Mouse (Mus musculus) testis, adult 2 months (tissue): ENCODE data around the gene Iqcn. TPM values are rescaled to one million over a fixed set of nuclear protein-coding genes. Genes with fewer than 3 reads are reported as not detected.

Experiments used
- H3K27ac ChIP-seq: fragments of 200-500 bp; 2 replicates; pipeline ENCODE4 v1.5.1; 2012; ENCODE audit warnings: low read depth, low read length; ENCODE audit not compliant: control insufficient read depth, insufficient read depth
- H3K27me3 ChIP-seq: fragments of 200-500 bp; 2 replicates; pipeline ENCODE4 v1.6.1; 2012; ENCODE audit warnings: mild to moderate bottlenecking, low read length, moderate library complexity; ENCODE audit not compliant: control insufficient read depth, insufficient read depth
- H3K36me3 ChIP-seq: fragments of 200-500 bp; 2 replicates; pipeline ENCODE4 v1.6.1; 2012; ENCODE audit warnings: mild to moderate bottlenecking, low read length; ENCODE audit not compliant: control insufficient read depth, insufficient read depth
- H3K4me1 ChIP-seq: fragments of 200-500 bp; 2 replicates; pipeline ENCODE4 v1.6.1; 2012; ENCODE audit warnings: low read length; ENCODE audit not compliant: control insufficient read depth, insufficient read depth
- H3K4me3 ChIP-seq: fragments of 200-500 bp; 2 replicates; pipeline ENCODE4 v1.5.1; 2012; ENCODE audit warnings: low read depth, mild to moderate bottlenecking, low read length, moderate library complexity, mixed read lengths; ENCODE audit not compliant: control insufficient read depth
- CTCF ChIP-seq: fragments of 200-500 bp; IDR thresholded peaks from 2 replicates; pipeline ENCODE4 v1.5.1; 2012; ENCODE audit warnings: low read depth, mild to moderate bottlenecking, inconsistent platforms, low read length, moderate library complexity; ENCODE audit not compliant: control insufficient read depth, insufficient read depth, insufficient replicate concordance
- POLR2A ChIP-seq: fragments of 200-500 bp; IDR thresholded peaks from 2 replicates; pipeline ENCODE4 v1.6.1; 2012; ENCODE audit warnings: low read depth, mild to moderate bottlenecking, inconsistent platforms, low read length, moderate library complexity; ENCODE audit not compliant: control insufficient read depth
- polyA plus RNA-seq: library from polyadenylated mRNA; depleted of rRNA; stranded (reverse); fragments of >200 nt; gene quantifications from 2 replicates; pipeline ENCODE4 v1.2.3, GENCODE M21; 2012

The Iqcn gene
- polyA plus RNA-seq, 1 experiment = 302 TPM

- no peaks in the 10 kb centered on the region for H3K36me3 ChIP-seq
- no peaks in the 10 kb centered on the region for H3K27me3 ChIP-seq
- peaks cover 13% of the 10 kb centered on the region for H3K4me1 ChIP-seq
- H3K27ac ChIP-seq = peak overlapping the region; percentile 2
- H3K4me3 ChIP-seq = peak overlapping the region; percentile 81
- TF ChIP-seq POLR2A = no peak
- no peak for TF ChIP-seq CTCF
These were observed 1.0 kb upstream of the Iqcn start for GRCm38 (mm10) chr8:70701982-70702841.

- Histone ChIP-seq H3K4me3 (peak overlapping the region; percentile 81), H3K36me3 (no peaks in the 10 kb centered on the region), H3K27ac (peak overlapping the region; percentile 2), H3K27me3 (no peaks in the 10 kb centered on the region), H3K4me1 (peaks cover 9% of the 10 kb centered on the region)
- TF ChIP-seq POLR2A (peak; percentile 35; the same call in 1 of the 2 replicates), CTCF (no peak)
These were observed 445 bp upstream of the Iqcn start for GRCm38 (mm10) chr8:70702842-70703182.

GRCm38 (mm10) chr8:70708281-70708680 is 5.0 kb downstream of the Iqcn start:
- TF ChIP-seq CTCF = 0 out of 2 replicates have a peak, but pooled peaks have one; percentile 3
- TF ChIP-seq POLR2A = no peak
- no peak overlapping the region for H3K4me3 ChIP-seq
- no peaks in the 10 kb centered on the region; the same call in 1 of the 2 replicates for H3K4me1 ChIP-seq
- H3K36me3 ChIP-seq = no peaks in the 10 kb centered on the region
- H3K27me3 ChIP-seq = no peaks in the 10 kb centered on the region
- no peak overlapping the region for H3K27ac ChIP-seq

GRCm38 (mm10) chr8:70709794-70710193 is 6.5 kb downstream of the Iqcn start:
- TF ChIP-seq POLR2A = no peak
- no peak for TF ChIP-seq CTCF
- H3K27me3 ChIP-seq = no peaks in the 10 kb centered on the region
- H3K27ac ChIP-seq = no peak overlapping the region
- no peak overlapping the region for H3K4me3 ChIP-seq
- no peaks in the 10 kb centered on the region for H3K36me3 ChIP-seq
- H3K4me1 ChIP-seq = no peaks in the 10 kb centered on the region; the same call in 1 of the 2 replicates

- Histone ChIP-seq H3K36me3 (no peaks in the 10 kb centered on the region), H3K4me1 (no peaks in the 10 kb centered on the region; the same call in 1 of the 2 replicates), H3K4me3 (no peak overlapping the region), H3K27ac (no peak overlapping the region), H3K27me3 (no peaks in the 10 kb centered on the region)
- no peak for TF ChIP-seq POLR2A
These were observed 7.0 kb downstream of the Iqcn start for GRCm38 (mm10) chr8:70710296-70710695.

- H3K27ac ChIP-seq = no peak overlapping the region
- TF ChIP-seq CTCF = no peak
- TF ChIP-seq POLR2A = no peak
- no peaks in the 10 kb centered on the region; the same call in 1 of the 2 replicates for H3K4me1 ChIP-seq
- no peak overlapping the region for H3K4me3 ChIP-seq
- H3K36me3 ChIP-seq = no peaks in the 10 kb centered on the region
- H3K27me3 ChIP-seq = no peaks in the 10 kb centered on the region
These were observed 7.8 kb downstream of the Iqcn start for GRCm38 (mm10) chr8:70711041-70711440.

- no peak for TF ChIP-seq CTCF
- no peaks in the 10 kb centered on the region for H3K36me3 ChIP-seq
- no peaks in the 10 kb centered on the region; the same call in 1 of the 2 replicates for H3K4me1 ChIP-seq
- no peak overlapping the region for H3K27ac ChIP-seq
- no peaks in the 10 kb centered on the region for H3K27me3 ChIP-seq
- no peak overlapping the region for H3K4me3 ChIP-seq
These were observed 10.7 kb downstream of the Iqcn start for GRCm38 (mm10) chr8:70713991-70714390.

GRCm38 (mm10) chr8:70715086-70715485 is 11.8 kb downstream of the Iqcn start:
- no peak overlapping the region for H3K4me3 ChIP-seq
- no peaks in the 10 kb centered on the region for H3K27me3 ChIP-seq
- no peak for TF ChIP-seq POLR2A
- no peak for TF ChIP-seq CTCF
- no peak overlapping the region for H3K27ac ChIP-seq
- H3K36me3 ChIP-seq = no peaks in the 10 kb centered on the region
- no peaks in the 10 kb centered on the region; the same call in 1 of the 2 replicates for H3K4me1 ChIP-seq
